Mouse (Mus musculus) cerebellum, postnatal 36 days (tissue): ENCODE data around the gene Maml2.
A peak's percentile ranks its signal among the peaks of the same experiment; 100 is the strongest.

Source experiments
- DNase-seq, 2 experiments: peaks; one replicate each; pipeline ENCODE4 v3.0.0; 2021 to 2022; ENCODE audit warnings: mixed read lengths in 2 of 2

Gene Maml2

GRCm38 (mm10) chr9:13538200-13538599 is 240.4 kb downstream of the Maml2 start:
- DNase-seq = no peak

GRCm38 (mm10) chr9:13539535-13539934 is 241.8 kb downstream of the Maml2 start:
- DNase-seq = no peak

GRCm38 (mm10) chr9:13540227-13540626 is 242.5 kb downstream of the Maml2 start:
- no peak for DNase-seq

GRCm38 (mm10) chr9:13540781-13541180 is 243.0 kb downstream of the Maml2 start:
- DNase-seq = no peak

- DNase-seq = no peak
Measured at GRCm38 (mm10) chr9:13543167-13543566, 245.4 kb downstream of the Maml2 start.

- DNase-seq = no peak
Measured at GRCm38 (mm10) chr9:13544133-13544532, 246.4 kb downstream of the Maml2 start.

- DNase-seq = no peak
Measured at GRCm38 (mm10) chr9:13545726-13546125, 248.0 kb downstream of the Maml2 start.

GRCm38 (mm10) chr9:13549911-13550310 is 252.2 kb downstream of the Maml2 start:
- DNase-seq = no peak

GRCm38 (mm10) chr9:13552380-13553052 is 254.8 kb downstream of the Maml2 start:
- DNase-seq = no peak

GRCm38 (mm10) chr9:13554773-13555172 is 257.0 kb downstream of the Maml2 start:
- DNase-seq = no peak

GRCm38 (mm10) chr9:13555973-13556481 is 258.3 kb downstream of the Maml2 start:
- no peak for DNase-seq

GRCm38 (mm10) chr9:13556696-13557095 is 258.9 kb downstream of the Maml2 start:
- no peak for DNase-seq

GRCm38 (mm10) chr9:13558811-13559372 is 261.1 kb downstream of the Maml2 start:
- no peak for DNase-seq

- DNase-seq = no peak
Measured at GRCm38 (mm10) chr9:13560651-13561050, 262.9 kb downstream of the Maml2 start.

- DNase-seq = peak in 1 of 2 experiments; percentile 35
Measured at GRCm38 (mm10) chr9:13561335-13561734, 263.6 kb downstream of the Maml2 start.

- peak; percentile 88 to 91 for DNase-seq
Measured at GRCm38 (mm10) chr9:13563475-13564414, 266.0 kb downstream of the Maml2 start.

- DNase-seq = peak in 1 of 2 experiments; percentile 31
Measured at GRCm38 (mm10) chr9:13565343-13566019, 267.7 kb downstream of the Maml2 start.

GRCm38 (mm10) chr9:13566154-13566885 is 268.6 kb downstream of the Maml2 start:
- DNase-seq = peak; percentile 38 to 50

- DNase-seq = no peak
Measured at GRCm38 (mm10) chr9:13569023-13569422, 271.3 kb downstream of the Maml2 start.

- no peak for DNase-seq
Measured at GRCm38 (mm10) chr9:13572847-13573246, 275.1 kb downstream of the Maml2 start.

GRCm38 (mm10) chr9:13574059-13574458 is 276.3 kb downstream of the Maml2 start:
- DNase-seq = no peak

- DNase-seq = no peak
Measured at GRCm38 (mm10) chr9:13574913-13575312, 277.2 kb downstream of the Maml2 start.
